Mouse (Mus musculus): Measurements from ENCODE around the gene Naa25. TPM values are rescaled to one million over a fixed set of nuclear protein-coding genes. Genes with fewer than 3 reads are reported as not detected.

Gene Naa25
- polyA plus RNA-seq, 1 experiment from 2014 or later: 48.3 TPM

- H3K27ac ChIP-seq (ENCODE audit: low read length): no peak overlapping the region
- H3K27me3 ChIP-seq (replicated peaks; ENCODE audit: control insufficient read depth, insufficient read depth, low read length): no peaks in the 10 kb centered on the region
- ATAC-seq: no peak
- H3K9me3 ChIP-seq (ENCODE audit: control insufficient read depth, low read length): no peaks in the 10 kb centered on the region
- no peak overlapping the region for H3K4me2 ChIP-seq (ENCODE audit: low read depth, low read length)
- peaks cover 3% of the 10 kb centered on the region for H3K4me1 ChIP-seq (ENCODE audit: control insufficient read depth, insufficient read depth, low read length)
- WGBS: 91% methylated on average over 13 of the region's 13 CpGs
- H3K9ac ChIP-seq (ENCODE audit: low read depth, low read length): no peak overlapping the region
- peaks cover 14% of the 10 kb centered on the region for H3K36me3 ChIP-seq (ENCODE audit: control insufficient read depth, insufficient read depth, low read length)
- no peak overlapping the region for H3K4me3 ChIP-seq (ENCODE audit: low read length)
Observed at GRCm38 (mm10) chr5:121378678-121379256, 19.0 kb upstream of the Naa25 start.

DNA sequence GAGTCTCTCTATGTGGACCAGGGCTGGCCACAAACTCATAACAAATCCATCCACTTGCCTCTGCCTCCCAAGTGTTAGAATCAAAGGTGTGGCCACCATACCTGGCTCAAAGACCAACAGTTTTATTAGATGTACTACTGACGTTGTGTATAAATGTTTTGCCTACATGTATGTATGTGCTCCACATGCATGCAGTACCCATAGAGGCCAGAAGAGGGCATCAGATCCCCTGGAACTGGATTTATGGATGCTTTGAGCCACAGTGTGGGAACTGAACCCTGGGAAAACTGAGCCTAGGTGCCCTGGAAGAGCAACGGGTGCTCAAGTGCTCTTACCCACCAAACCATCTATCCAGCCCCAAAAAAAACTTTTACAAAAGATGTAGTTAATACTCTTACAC, 17.0 kb upstream of the Naa25 start:
- H3K4me2 ChIP-seq (ENCODE audit: low read depth, low read length): no peak overlapping the region
- no peak overlapping the region for H3K4me3 ChIP-seq (ENCODE audit: low read length)
- WGBS: 97% methylated on average over 2 of the region's 2 CpGs
- peaks cover 12% of the 10 kb centered on the region for H3K4me1 ChIP-seq (ENCODE audit: control insufficient read depth, insufficient read depth, low read length)
- H3K9ac ChIP-seq (ENCODE audit: low read depth, low read length): no peak overlapping the region
- H3K27ac ChIP-seq (ENCODE audit: low read length): no peak overlapping the region
- no peaks in the 10 kb centered on the region for H3K27me3 ChIP-seq (replicated peaks; ENCODE audit: control insufficient read depth, insufficient read depth, low read length)
- H3K36me3 ChIP-seq (ENCODE audit: control insufficient read depth, insufficient read depth, low read length): peaks cover 13% of the 10 kb centered on the region
- no peak for ATAC-seq
- no peaks in the 10 kb centered on the region for H3K9me3 ChIP-seq (ENCODE audit: control insufficient read depth, low read length)

DNA sequence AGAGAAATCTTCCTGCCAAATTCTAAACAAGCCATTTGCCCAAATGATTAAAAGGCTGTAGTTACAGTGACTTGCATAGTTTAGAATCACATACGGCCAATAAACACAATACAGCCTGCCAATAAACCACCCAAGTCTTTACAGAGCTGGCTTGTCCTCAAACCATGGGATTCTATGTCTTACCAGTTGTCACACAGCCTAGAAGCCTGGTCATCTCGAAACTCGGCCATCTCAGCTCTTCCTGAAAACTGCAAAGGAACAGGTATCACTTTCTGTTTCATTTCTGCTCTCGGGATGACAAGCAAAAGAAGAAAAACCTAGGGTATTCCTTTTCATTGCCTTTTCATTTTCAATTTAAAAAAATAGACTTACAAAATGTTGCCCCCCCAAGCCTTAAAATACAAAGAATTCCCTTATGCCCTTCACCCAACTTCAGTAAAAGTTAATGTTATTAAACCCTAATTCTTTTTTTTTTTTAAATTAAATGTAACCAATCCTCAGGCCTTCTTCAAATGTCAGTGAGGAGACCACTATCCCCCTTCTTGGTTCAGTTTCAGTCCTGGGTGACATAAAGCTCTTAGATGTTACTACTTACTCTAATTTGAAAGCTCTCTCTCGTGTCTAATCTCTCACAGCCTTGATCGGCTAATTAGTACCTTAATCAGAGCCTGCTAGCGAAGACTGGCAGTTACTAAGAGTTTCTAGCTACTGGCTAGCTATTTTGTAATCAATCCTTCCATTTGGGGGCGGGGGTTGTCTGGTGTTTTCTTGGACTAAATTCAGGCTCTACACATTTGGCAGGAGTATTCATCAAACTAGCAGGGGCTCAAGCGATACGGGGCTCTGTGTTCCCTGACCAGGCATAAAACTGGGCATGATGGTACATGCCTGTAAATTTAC, 13.6 kb upstream of the Naa25 start:
- Histone ChIP-seq H3K4me1 (ENCODE audit: control insufficient read depth, insufficient read depth, low read length) (peaks cover 30% of the 10 kb centered on the region), H3K27me3 (replicated peaks; ENCODE audit: control insufficient read depth, insufficient read depth, low read length) (no peaks in the 10 kb centered on the region), H3K27ac (ENCODE audit: low read length) (peak overlapping the region; percentile 94), H3K9me3 (ENCODE audit: control insufficient read depth, low read length) (no peaks in the 10 kb centered on the region), H3K36me3 (ENCODE audit: control insufficient read depth, insufficient read depth, low read length) (peaks cover 6% of the 10 kb centered on the region; the same call in 1 of the 2 replicates), H3K4me2 (ENCODE audit: low read depth, low read length) (peak overlapping the region; percentile 69), H3K9ac (ENCODE audit: low read depth, low read length) (peak overlapping the region; percentile 85), H3K4me3 (ENCODE audit: low read length) (peak overlapping the region; percentile 76)
- WGBS: 45% methylated on average over 10 of the region's 10 CpGs
- no peak for ATAC-seq

DNA sequence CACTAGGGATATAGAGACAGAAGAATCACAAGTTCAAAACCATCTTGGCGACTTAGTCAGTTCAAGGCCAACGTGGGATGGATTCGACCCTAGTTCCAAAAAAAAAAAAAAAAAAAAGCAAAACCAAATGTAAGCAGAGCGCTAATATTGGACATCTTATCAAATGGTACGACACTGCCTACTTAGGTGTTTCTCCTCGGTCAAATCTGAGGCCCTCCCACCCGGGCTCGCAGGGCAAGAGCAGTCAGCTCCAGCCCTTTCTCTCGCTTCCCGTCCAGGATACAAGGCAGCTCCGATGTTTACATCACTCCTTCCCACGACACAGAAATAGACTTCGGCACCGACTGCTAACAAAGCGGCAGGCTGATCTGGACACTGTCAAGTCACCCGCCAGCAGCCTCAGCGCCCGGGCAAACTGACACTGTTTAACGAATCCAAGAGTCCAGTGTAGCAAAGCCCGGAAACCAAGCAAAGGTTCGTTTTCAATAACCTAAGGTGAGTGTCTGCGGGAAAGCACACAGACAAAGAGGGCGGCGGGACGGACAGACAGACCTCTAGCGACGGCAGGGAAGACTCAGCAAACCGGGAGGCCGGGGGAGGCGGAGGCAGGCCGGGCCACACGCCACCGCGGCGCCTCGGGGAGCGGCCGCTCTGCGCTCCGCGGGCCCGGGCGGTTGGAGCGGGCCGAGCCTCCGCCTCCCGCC, 12.8 kb upstream of the Naa25 start:
- H3K36me3 ChIP-seq (ENCODE audit: control insufficient read depth, insufficient read depth, low read length): peaks cover 6% of the 10 kb centered on the region; the same call in 1 of the 2 replicates
- no peaks in the 10 kb centered on the region for H3K27me3 ChIP-seq (replicated peaks; ENCODE audit: control insufficient read depth, insufficient read depth, low read length)
- peak; percentile 85 for ATAC-seq
- H3K9me3 ChIP-seq (ENCODE audit: control insufficient read depth, low read length): no peaks in the 10 kb centered on the region
- H3K9ac ChIP-seq (ENCODE audit: low read depth, low read length): peak overlapping the region; percentile 85
- H3K4me3 ChIP-seq (ENCODE audit: low read length): peak overlapping the region; percentile 76
- H3K4me1 ChIP-seq (ENCODE audit: control insufficient read depth, insufficient read depth, low read length): peaks cover 30% of the 10 kb centered on the region
- WGBS: 2% methylated on average over 45 of the region's 47 CpGs
- H3K27ac ChIP-seq (ENCODE audit: low read length): peak overlapping the region; percentile 94
- peak overlapping the region; percentile 69 for H3K4me2 ChIP-seq (ENCODE audit: low read depth, low read length)

- Histone ChIP-seq H3K9me3 (ENCODE audit: control insufficient read depth, low read length) (no peaks in the 10 kb centered on the region), H3K27ac (ENCODE audit: low read length) (peak within 1 kb of the TSS; percentile 94), H3K27me3 (replicated peaks; ENCODE audit: control insufficient read depth, insufficient read depth, low read length) (no peaks in the 10 kb centered on the region), H3K9ac (ENCODE audit: low read depth, low read length) (peak within 1 kb of the TSS; percentile 85), H3K4me1 (ENCODE audit: control insufficient read depth, insufficient read depth, low read length) (peaks cover 30% of the 10 kb centered on the region), H3K4me3 (ENCODE audit: low read length) (peak within 1 kb of the TSS; percentile 76), H3K4me2 (ENCODE audit: low read depth, low read length) (peak within 1 kb of the TSS; percentile 69), H3K36me3 (ENCODE audit: control insufficient read depth, insufficient read depth, low read length) (peaks cover 5% of the 10 kb centered on the region; the same call in 1 of the 2 replicates)
- 1% methylated on average over 33 of the region's 45 CpGs for WGBS
- ATAC-seq: peak; percentile 96
Observed at GRCm38 (mm10) chr5:121385461-121386119, 12.1 kb upstream of the Naa25 start, which contains the start of gene Trafd1. Gene Trafd1 (minus strand): TSS chr5:121385632.

GRCm38 (mm10) chr5:121386120-121386909, 11.4 kb upstream of the Naa25 start:
- Histone ChIP-seq H3K4me2 (ENCODE audit: low read depth, low read length) (peak overlapping the region; percentile 69), H3K36me3 (ENCODE audit: control insufficient read depth, insufficient read depth, low read length) (no peaks in the 10 kb centered on the region), H3K27me3 (replicated peaks; ENCODE audit: control insufficient read depth, insufficient read depth, low read length) (no peaks in the 10 kb centered on the region), H3K9me3 (ENCODE audit: control insufficient read depth, low read length) (no peaks in the 10 kb centered on the region), H3K4me3 (ENCODE audit: low read length) (peak overlapping the region; percentile 76), H3K27ac (ENCODE audit: low read length) (peak overlapping the region; percentile 28; the same call in 1 of the 2 replicates), H3K9ac (ENCODE audit: low read depth, low read length) (peak overlapping the region; percentile 14; the same call in 1 of the 2 replicates), H3K4me1 (ENCODE audit: control insufficient read depth, insufficient read depth, low read length) (peaks cover 30% of the 10 kb centered on the region)
- ATAC-seq: no peak
- WGBS: 28% methylated on average over 22 of the region's 22 CpGs

DNA sequence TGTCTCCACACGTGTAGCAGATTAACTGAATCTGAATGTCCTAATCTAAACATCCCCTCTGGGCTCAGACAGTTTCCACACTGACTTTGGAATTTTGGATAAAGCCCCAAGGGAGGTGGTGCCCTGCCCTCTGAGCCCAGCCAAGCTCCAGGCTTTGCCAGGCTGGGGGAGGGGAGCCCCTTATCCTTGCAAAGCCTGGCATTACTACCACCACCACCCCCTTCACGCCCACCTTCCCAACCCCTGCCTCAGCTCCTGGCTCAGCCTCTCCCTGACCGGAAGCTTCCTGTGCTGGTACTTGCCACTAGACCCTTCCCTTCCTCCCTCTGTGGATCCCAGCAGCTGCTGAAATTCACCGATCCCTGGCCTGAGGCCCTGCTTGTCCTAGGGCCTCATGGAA, 10.6 kb upstream of the Naa25 start:
- H3K9ac ChIP-seq (ENCODE audit: low read depth, low read length): peak overlapping the region; percentile 46
- H3K27me3 ChIP-seq (replicated peaks; ENCODE audit: control insufficient read depth, insufficient read depth, low read length): no peaks in the 10 kb centered on the region
- peak overlapping the region; percentile 41; the same call in 1 of the 2 replicates for H3K27ac ChIP-seq (ENCODE audit: low read length)
- no peaks in the 10 kb centered on the region for H3K9me3 ChIP-seq (ENCODE audit: control insufficient read depth, low read length)
- peaks cover 30% of the 10 kb centered on the region for H3K4me1 ChIP-seq (ENCODE audit: control insufficient read depth, insufficient read depth, low read length)
- no peak overlapping the region for H3K4me2 ChIP-seq (ENCODE audit: low read depth, low read length)
- no peak overlapping the region for H3K4me3 ChIP-seq (ENCODE audit: low read length)
- H3K36me3 ChIP-seq (ENCODE audit: control insufficient read depth, insufficient read depth, low read length): no peaks in the 10 kb centered on the region
- whole genome bisulfite sequencing: 44% methylated on average over 4 of the region's 4 CpGs
- ATAC-seq: no peak

- Histone ChIP-seq H3K4me3 (ENCODE audit: low read length) (no peak overlapping the region), H3K27me3 (replicated peaks; ENCODE audit: control insufficient read depth, insufficient read depth, low read length) (no peaks in the 10 kb centered on the region), H3K27ac (ENCODE audit: low read length) (no peak overlapping the region), H3K9ac (ENCODE audit: low read depth, low read length) (no peak overlapping the region), H3K4me1 (ENCODE audit: control insufficient read depth, insufficient read depth, low read length) (peaks cover 24% of the 10 kb centered on the region), H3K4me2 (ENCODE audit: low read depth, low read length) (no peak overlapping the region), H3K36me3 (ENCODE audit: control insufficient read depth, insufficient read depth, low read length) (no peaks in the 10 kb centered on the region), H3K9me3 (ENCODE audit: control insufficient read depth, low read length) (no peaks in the 10 kb centered on the region)
- ATAC-seq: no peak
- 65% methylated on average over 7 of the region's 7 CpGs for WGBS
Observed at GRCm38 (mm10) chr5:121389106-121389505, 8.6 kb upstream of the Naa25 start.

All from intestine, embryonic 16.5 days (tissue).